Mouse (Mus musculus): Measurements from ENCODE around the gene Ints6. TPM values are rescaled to one million over a fixed set of nuclear protein-coding genes. Genes with fewer than 3 reads are reported as not detected.
A peak's percentile ranks its signal among the peaks of the same experiment; 100 is the strongest.
"Not testable (repeated sequence)": the region's sequence is repeated elsewhere in the genome, so short reads cannot be mapped to it uniquely, and the experiment has no call there.

Gene Ints6
- polyA plus RNA-seq, 1 experiment: 15.1 TPM

- no peaks in the 10 kb centered on the region for H3K4me1 ChIP-seq (ENCODE audit: control insufficient read depth, insufficient read depth, low read length)
- no peak for TF ChIP-seq POLR2A (IDR thresholded peaks at IDR 0.05; ENCODE audit: borderline replicate concordance, insufficient read depth, low read length)
- no peak for TF ChIP-seq CTCF (IDR thresholded peaks at IDR 0.05; ENCODE audit: borderline replicate concordance, insufficient read depth, low read depth, low read length)
- H3K4me3 ChIP-seq (replicated peaks; ENCODE audit: insufficient read depth, low read depth, low read length): no peak within 1 kb of the TSS
- no peak within 1 kb of the TSS for H3K27ac ChIP-seq (ENCODE audit: insufficient read depth, low read length)
- no peak for DNase-seq
- WGBS: 76% methylated on average over 8 of the region's 8 CpGs
- H3K27me3 ChIP-seq (ENCODE audit: control insufficient read depth, insufficient read depth, low read length): no peaks in the 10 kb centered on the region
Observed at GRCm38 (mm10) chr14:62663367-62663766, 97.6 kb downstream of the Ints6 start, which contains the start of gene Serpine3. Gene Serpine3, plus strand, starts transcription at chr14:62663667.

GRCm38 (mm10) chr14:62662381-62662780 is 98.6 kb downstream of the Ints6 start:
- DNase-seq: no peak
- no peak overlapping the region for H3K27ac ChIP-seq (ENCODE audit: insufficient read depth, low read length)
- WGBS: 89% methylated on average over 6 of the region's 6 CpGs
- no peak for TF ChIP-seq POLR2A (IDR thresholded peaks at IDR 0.05; ENCODE audit: borderline replicate concordance, insufficient read depth, low read length)
- no peak for TF ChIP-seq CTCF (IDR thresholded peaks at IDR 0.05; ENCODE audit: borderline replicate concordance, insufficient read depth, low read depth, low read length)
- no peaks in the 10 kb centered on the region for H3K4me1 ChIP-seq (ENCODE audit: control insufficient read depth, insufficient read depth, low read length)
- no peaks in the 10 kb centered on the region for H3K27me3 ChIP-seq (ENCODE audit: control insufficient read depth, insufficient read depth, low read length)
- no peak overlapping the region for H3K4me3 ChIP-seq (replicated peaks; ENCODE audit: insufficient read depth, low read depth, low read length)

GRCm38 (mm10) chr14:62657469-62657868 is 103.5 kb downstream of the Ints6 start:
- TF ChIP-seq POLR2A (IDR thresholded peaks at IDR 0.05; ENCODE audit: borderline replicate concordance, insufficient read depth, low read length) (no peak), CTCF (IDR thresholded peaks at IDR 0.05; ENCODE audit: borderline replicate concordance, insufficient read depth, low read depth, low read length) (no peak)
- no peaks in the 10 kb centered on the region for H3K27me3 ChIP-seq (ENCODE audit: control insufficient read depth, insufficient read depth, low read length)
- no peak overlapping the region for H3K27ac ChIP-seq (ENCODE audit: insufficient read depth, low read length)
- DNase-seq: no peak
- H3K4me3 ChIP-seq (replicated peaks; ENCODE audit: insufficient read depth, low read depth, low read length): no peak overlapping the region
- no peaks in the 10 kb centered on the region for H3K4me1 ChIP-seq (ENCODE audit: control insufficient read depth, insufficient read depth, low read length)
- WGBS: 75% methylated on average over 3 of the region's 3 CpGs

- Histone ChIP-seq H3K27me3 (ENCODE audit: control insufficient read depth, insufficient read depth, low read length) (no peaks in the 10 kb centered on the region), H3K27ac (ENCODE audit: insufficient read depth, low read length) (no peak overlapping the region), H3K4me3 (replicated peaks; ENCODE audit: insufficient read depth, low read depth, low read length) (no peak overlapping the region), H3K4me1 (ENCODE audit: control insufficient read depth, insufficient read depth, low read length) (no peaks in the 10 kb centered on the region)
- 83% methylated on average over 7 of the region's 7 CpGs for WGBS
- TF ChIP-seq CTCF (IDR thresholded peaks at IDR 0.05; ENCODE audit: borderline replicate concordance, insufficient read depth, low read depth, low read length) (no peak), POLR2A (IDR thresholded peaks at IDR 0.05; ENCODE audit: borderline replicate concordance, insufficient read depth, low read length) (no peak)
- no peak for DNase-seq
Observed at GRCm38 (mm10) chr14:62655996-62656395, 105.0 kb downstream of the Ints6 start.

- no peak overlapping the region for H3K4me3 ChIP-seq (replicated peaks; ENCODE audit: insufficient read depth, low read depth, low read length)
- TF ChIP-seq POLR2A (IDR thresholded peaks at IDR 0.05; ENCODE audit: borderline replicate concordance, insufficient read depth, low read length): no peak
- TF ChIP-seq CTCF (IDR thresholded peaks at IDR 0.05; ENCODE audit: borderline replicate concordance, insufficient read depth, low read depth, low read length): no peak
- H3K27ac ChIP-seq (ENCODE audit: insufficient read depth, low read length): no peak overlapping the region
- H3K4me1 ChIP-seq (ENCODE audit: control insufficient read depth, insufficient read depth, low read length): no peaks in the 10 kb centered on the region
- DNase-seq: no peak
- no peaks in the 10 kb centered on the region for H3K27me3 ChIP-seq (ENCODE audit: control insufficient read depth, insufficient read depth, low read length)
- 98% methylated on average over 3 of the region's 3 CpGs for WGBS
Observed at GRCm38 (mm10) chr14:62651771-62652170, 109.2 kb downstream of the Ints6 start.

- Histone ChIP-seq H3K27ac (ENCODE audit: insufficient read depth, low read length) (no peak overlapping the region), H3K4me3 (replicated peaks; ENCODE audit: insufficient read depth, low read depth, low read length) (no peak overlapping the region), H3K27me3 (ENCODE audit: control insufficient read depth, insufficient read depth, low read length) (no peaks in the 10 kb centered on the region), H3K4me1 (ENCODE audit: control insufficient read depth, insufficient read depth, low read length) (no peaks in the 10 kb centered on the region)
- no peak for DNase-seq
- WGBS: 57% methylated on average over 3 of the region's 3 CpGs
- TF ChIP-seq POLR2A (IDR thresholded peaks at IDR 0.05; ENCODE audit: borderline replicate concordance, insufficient read depth, low read length): no peak
Observed at GRCm38 (mm10) chr14:62650376-62650775, 110.6 kb downstream of the Ints6 start.

- no peak for DNase-seq
- WGBS: 86% methylated on average over 6 of the region's 6 CpGs
- Histone ChIP-seq H3K27me3 (ENCODE audit: control insufficient read depth, insufficient read depth, low read length) (no peaks in the 10 kb centered on the region), H3K27ac (ENCODE audit: insufficient read depth, low read length) (no peak overlapping the region), H3K4me3 (replicated peaks; ENCODE audit: insufficient read depth, low read depth, low read length) (no peak overlapping the region), H3K4me1 (ENCODE audit: control insufficient read depth, insufficient read depth, low read length) (no peaks in the 10 kb centered on the region)
- no peak for TF ChIP-seq CTCF (IDR thresholded peaks at IDR 0.05; ENCODE audit: borderline replicate concordance, insufficient read depth, low read depth, low read length)
Observed at GRCm38 (mm10) chr14:62648405-62648804, 112.6 kb downstream of the Ints6 start.

- WGBS: 87% methylated on average over 6 of the region's 7 CpGs
- H3K4me1 ChIP-seq (ENCODE audit: control insufficient read depth, insufficient read depth, low read length); H3K27ac ChIP-seq (ENCODE audit: insufficient read depth, low read length); DNase-seq; H3K4me3 ChIP-seq (replicated peaks; ENCODE audit: insufficient read depth, low read depth, low read length); H3K27me3 ChIP-seq (ENCODE audit: control insufficient read depth, insufficient read depth, low read length): not testable (repeated sequence)
Observed at GRCm38 (mm10) chr14:62642368-62642767, 118.6 kb downstream of the Ints6 start.

GRCm38 (mm10) chr14:62640396-62640795 is 120.6 kb downstream of the Ints6 start:
- 13% methylated on average over 4 of the region's 4 CpGs for WGBS
- H3K27me3 ChIP-seq (ENCODE audit: control insufficient read depth, insufficient read depth, low read length): no peaks in the 10 kb centered on the region
- peak in 1 of 2 experiments; percentile 10 for DNase-seq
- TF ChIP-seq POLR2A (IDR thresholded peaks at IDR 0.05; ENCODE audit: borderline replicate concordance, insufficient read depth, low read length) (no peak), CTCF (IDR thresholded peaks at IDR 0.05; ENCODE audit: borderline replicate concordance, insufficient read depth, low read depth, low read length) (no peak)
- no peak overlapping the region for H3K4me3 ChIP-seq (replicated peaks; ENCODE audit: insufficient read depth, low read depth, low read length)
- H3K27ac ChIP-seq (ENCODE audit: insufficient read depth, low read length): no peak overlapping the region
- H3K4me1 ChIP-seq (ENCODE audit: control insufficient read depth, insufficient read depth, low read length): no peaks in the 10 kb centered on the region
